Mouse (Mus musculus): ENCODE measurements at regions not wholly inside any gene's neighbourhood (a gene's known extent, or its start where the extent isn't known, plus 50 kb on each side); places are given as distances from the start of the nearest gene placed in this dataset.
"Not testable (repeated sequence)": the region's sequence is repeated elsewhere in the genome, so short reads cannot be mapped to it uniquely, and the experiment has no call there.

- no peak for DNase-seq
Observed at GRCm38 (mm10) chr4:124395069-124395965, 215.3 kb downstream of the 3100002H09Rik start.

DNA sequence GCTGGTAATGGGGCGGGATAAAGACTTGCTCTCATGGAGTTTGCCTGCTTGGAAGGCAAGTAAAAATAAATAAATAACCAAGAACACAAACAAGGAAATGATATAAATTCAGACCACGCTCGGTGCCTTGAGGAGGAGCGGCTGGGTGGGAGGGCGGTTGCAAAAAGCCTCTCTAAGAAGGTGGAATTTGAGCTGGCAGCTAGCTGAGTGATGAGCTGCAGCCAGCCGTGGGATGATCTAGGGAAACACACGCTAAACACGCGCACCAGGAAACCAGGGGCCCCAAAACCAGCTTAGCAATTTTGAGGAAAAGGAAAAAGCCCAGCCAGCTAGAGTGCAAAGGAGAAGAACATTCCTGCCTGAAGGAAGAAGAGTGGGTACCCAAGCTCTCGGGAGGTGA is 217.0 kb downstream of the 3100002H09Rik start:
- no peak for DNase-seq

DNA sequence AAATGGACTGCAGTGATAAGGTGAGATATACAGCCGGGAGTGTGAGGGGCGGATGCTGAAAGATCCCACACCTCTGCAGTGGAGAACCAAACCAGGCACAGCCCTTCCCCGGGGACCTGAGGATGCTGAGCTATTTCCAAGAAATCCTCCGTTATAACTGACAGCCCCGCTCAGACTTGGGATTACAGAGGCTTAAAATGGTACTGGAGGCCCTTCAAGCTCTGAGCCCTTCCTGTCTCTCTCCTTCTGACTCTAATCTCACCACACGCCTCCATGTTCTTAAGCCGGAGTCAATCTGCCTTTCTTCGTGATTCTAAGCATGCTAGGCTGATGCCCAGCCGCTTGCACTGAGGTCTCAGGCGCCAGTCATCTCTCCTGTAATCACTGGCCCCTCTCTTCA is 221.5 kb downstream of the 3100002H09Rik start:
- no peak for DNase-seq

GRCm38 (mm10) chr4:124385106-124386055 is 225.2 kb downstream of the 3100002H09Rik start:
- no peak for DNase-seq

DNA sequence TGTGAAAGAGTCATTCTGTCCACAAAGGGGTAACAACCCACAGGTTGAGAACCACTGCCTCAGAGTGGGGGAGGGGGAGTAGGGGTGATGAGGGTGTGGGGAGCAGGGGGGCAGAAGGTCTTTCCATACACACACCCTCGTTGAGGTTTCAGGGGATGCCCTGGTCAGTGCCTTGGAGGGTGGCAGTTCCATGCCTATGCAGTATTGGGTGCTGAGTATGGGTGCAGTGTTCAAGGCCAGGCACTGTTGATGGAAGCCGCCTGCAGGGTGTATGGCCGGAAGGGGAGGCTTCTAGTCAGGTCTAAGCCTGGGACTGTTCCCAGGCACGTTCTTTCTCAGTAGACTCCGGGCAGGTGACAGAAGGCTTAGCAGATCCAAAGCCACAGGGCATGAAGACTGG is 234.1 kb downstream of the 3100002H09Rik start:
- DNase-seq: no peak

DNA sequence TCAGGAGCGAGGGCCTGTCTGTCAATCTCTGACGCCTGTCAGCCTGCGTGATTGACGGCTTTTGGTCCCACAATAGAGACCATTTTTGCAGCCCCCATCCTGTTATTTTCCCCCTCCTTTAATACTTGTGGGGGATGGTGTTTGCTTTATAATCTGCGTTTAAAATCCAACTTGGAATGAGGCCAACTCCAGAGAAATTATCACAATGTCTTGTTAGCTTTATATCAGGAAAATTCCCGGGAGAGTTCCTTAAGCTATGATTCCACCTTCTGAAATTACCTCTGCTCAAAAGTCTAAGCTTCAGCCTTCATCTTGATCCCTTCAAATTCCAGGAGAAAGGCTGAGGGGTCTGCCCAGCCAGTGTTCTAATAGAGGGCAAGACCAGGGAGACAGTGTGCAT is 235.0 kb downstream of the 3100002H09Rik start:
- DNase-seq: no peak

GRCm38 (mm10) chr4:124368831-124369230 is 241.8 kb downstream of the 3100002H09Rik start:
- DNase-seq: no peak

GRCm38 (mm10) chr4:124368085-124368484 is 242.5 kb downstream of the 3100002H09Rik start:
- DNase-seq: no peak

DNA sequence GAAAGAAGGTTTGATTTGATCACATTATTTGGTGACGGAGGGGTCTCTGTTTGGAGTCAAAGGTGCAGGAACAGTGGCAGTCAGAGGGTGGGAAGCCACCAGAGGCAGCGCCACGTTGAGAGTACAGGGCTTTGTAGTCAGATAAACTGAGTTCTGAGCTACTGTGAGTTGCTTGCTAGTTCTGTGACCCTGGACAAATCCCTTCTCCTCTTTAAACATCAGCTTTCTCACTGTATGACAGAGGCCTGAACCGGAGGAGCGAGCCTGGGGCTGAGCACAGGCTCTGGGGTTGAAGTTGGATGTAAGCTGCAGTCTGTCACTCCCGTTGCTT is 250.1 kb downstream of the 3100002H09Rik start:
- DNase-seq: no peak

- no peak for DNase-seq
Observed at GRCm38 (mm10) chr4:124359707-124360577, 250.7 kb downstream of the 3100002H09Rik start.

DNA sequence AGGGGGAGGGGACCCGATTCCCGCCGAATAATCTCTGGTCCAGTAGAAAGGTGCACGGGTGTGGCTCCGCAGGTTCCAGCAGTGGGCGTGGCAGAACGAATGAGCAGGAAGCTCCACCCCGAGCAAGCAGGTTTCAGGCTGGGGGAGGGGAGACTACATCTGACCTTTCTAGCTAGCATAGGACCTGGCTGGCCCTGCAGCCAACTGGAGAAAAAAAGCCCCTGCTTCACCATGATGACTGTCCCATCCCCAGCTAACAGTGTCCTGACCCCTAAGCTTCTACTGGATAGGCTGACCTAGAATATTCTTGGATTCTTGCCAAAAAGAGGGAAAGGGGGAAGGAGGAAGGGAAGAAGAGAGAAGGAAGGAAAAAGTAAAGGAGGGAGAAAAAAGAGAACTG is 252.1 kb downstream of the 3100002H09Rik start:
- DNase-seq: not testable (repeated sequence)

GRCm38 (mm10) chr4:124350361-124350760 is 260.2 kb downstream of the 3100002H09Rik start:
- no peak for DNase-seq

GRCm38 (mm10) chr4:124349610-124350295 is 260.9 kb downstream of the 3100002H09Rik start:
- DNase-seq: no peak

GRCm38 (mm10) chr4:124349055-124349454 is 261.5 kb downstream of the 3100002H09Rik start:
- no peak for DNase-seq

DNA sequence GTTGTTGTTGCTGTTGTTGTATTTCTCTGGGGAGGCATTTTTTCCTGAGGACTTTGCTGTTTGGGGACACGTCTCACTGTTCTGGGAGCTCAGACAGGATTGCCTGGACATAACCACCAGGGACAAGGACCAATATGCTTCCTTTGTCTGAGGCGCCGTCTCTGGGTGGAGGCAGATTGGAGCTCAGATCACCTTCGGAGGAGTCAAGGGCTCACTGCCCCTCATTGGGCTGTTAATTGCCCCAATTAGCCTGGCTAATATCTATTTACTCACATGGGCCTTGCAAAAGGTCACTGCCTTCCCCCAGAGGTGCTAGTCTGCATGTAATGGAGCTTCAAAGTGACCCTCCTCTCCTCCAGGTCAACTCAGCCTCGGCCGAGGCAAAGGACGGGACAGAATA is 270.5 kb downstream of the 3100002H09Rik start:
- DNase-seq: no peak

DNA sequence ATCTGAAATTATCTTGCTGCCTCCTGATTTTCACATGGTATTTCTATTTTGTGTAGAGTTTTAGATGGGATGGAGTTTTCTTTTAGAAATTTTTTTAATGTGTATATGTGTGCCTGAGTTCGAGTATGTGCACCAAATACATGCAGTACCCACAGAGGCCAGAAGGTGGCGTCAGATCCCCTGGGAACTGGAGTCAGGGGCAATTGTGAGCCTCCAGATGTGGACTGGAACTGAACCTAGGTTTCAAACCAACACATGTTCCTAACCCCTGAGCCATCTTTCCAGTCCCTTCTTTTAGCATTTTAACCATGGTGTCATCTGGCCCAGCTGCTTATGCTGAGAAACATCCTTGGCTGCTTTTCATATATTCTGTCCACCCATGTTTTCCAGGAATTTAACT is 274.9 kb downstream of the 3100002H09Rik start:
- no peak for DNase-seq

- DNase-seq: no peak
Observed at GRCm38 (mm10) chr4:124332974-124333373, 277.6 kb downstream of the 3100002H09Rik start.

DNA sequence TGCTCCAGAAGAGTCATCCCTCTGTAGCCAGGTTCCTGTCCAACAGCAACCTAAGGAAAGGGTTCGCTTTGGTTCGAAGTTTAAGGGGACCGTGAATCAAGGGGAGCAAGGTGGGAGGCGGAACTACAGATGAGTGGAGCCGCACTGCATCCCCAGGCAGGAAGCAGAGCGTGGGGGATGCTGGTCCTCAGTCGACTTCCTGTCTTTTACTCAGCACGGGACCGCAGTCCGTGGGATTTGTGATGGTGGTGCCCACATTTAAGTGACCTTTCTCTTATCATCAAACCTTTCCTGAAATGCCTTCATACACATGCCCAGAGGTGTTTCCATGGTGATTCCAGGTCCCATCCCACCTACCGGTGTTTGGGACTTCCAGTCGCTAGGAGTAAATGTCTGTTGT is 278.2 kb downstream of the 3100002H09Rik start:
- no peak for DNase-seq

GRCm38 (mm10) chr4:124329107-124329771 is 281.4 kb downstream of the 3100002H09Rik start:
- no peak for DNase-seq

DNA sequence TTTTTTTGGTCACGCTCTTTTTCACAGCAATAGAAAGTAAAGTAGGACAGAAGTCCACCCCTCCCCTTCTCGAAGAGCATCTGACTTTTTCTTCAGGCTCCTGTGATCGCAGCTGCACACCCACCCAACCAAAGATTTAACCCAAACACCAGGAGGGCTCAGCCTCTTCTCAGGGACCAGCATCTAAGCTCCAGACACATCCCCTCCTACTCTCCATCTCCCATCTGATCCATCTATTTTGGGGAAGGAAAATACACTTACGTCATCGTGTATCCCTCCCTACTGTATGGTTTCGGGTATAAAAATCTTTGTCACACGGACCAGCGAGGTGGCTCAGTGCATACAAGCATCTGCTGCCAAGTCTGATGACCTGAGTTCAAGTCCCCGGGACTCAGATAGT is 284.3 kb downstream of the 3100002H09Rik start:
- DNase-seq: no peak

GRCm38 (mm10) chr4:124323589-124323988 is 287.0 kb downstream of the 3100002H09Rik start:
- DNase-seq: no peak

DNA sequence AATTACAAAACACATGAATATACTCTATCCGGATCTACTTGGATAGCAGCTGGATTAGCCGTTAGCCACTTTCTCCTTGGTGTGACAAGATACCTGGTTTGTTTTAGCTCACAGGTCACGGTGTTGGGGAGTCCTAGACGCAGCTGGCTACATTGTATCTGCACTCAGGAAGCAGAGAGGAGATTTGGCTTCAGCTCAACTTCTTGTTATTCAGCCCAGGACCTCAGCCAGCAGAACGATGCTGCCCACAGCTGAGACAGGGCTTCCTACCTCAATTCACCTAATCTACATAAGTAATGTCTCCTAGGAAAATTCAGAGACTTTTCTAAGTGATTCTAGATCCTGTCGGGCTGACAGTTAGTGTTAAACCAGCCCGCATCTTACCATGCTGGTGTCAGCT is 289.4 kb downstream of the 3100002H09Rik start:
- DNase-seq: no peak

All from kidney, adult 18-20 months (tissue).